Mouse (Mus musculus) 3134 (cell line): ENCODE measurements at regions not wholly inside any gene's neighbourhood (a gene's known extent, or its start where the extent isn't known, plus 50 kb on each side); places are given as distances from the start of the nearest gene placed in this dataset.

Source experiments
- DNase-seq: peaks from one replicate; pipeline ENCODE4 v3.0.0-alpha.2; 2011; ENCODE audit warnings: low spot score; ENCODE audit not compliant: insufficient read length; ENCODE audit errors: extremely low read depth

DNA sequence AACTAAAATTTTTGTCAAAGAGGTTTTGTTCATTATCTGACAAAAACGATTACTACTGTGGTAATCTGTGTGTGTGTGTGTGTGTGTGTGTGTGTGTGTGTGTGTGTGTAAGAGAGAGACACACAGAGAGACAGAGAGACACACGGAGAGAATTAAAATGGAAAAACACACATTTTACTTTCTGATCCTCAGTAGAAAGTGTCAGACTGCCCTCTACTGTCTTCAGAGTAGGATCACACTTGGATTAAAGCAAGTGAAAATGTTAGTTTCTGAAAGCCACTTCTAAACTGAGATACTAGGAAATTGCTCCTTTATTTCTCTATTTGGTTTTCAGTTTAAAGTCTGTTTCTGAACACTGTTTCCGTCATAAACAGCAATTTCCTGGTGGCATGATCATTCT lies 57.3 kb upstream of the Cylc1 start:
- peak; percentile 16 for DNase-seq
